Mouse (Mus musculus) stomach, postnatal 0 days (tissue): ENCODE data around the gene Gatad2a.

Experiments used
- CTCF ChIP-seq: IDR thresholded peaks from 2 replicates; pipeline ENCODE4 v1.5.1; 2016; ENCODE audit warnings: antibody characterized with exemption, low read depth, mild to moderate bottlenecking, moderate library complexity
- EP300 ChIP-seq: optimal IDR thresholded peaks from 2 replicates; pipeline ENCODE3; 2016; ENCODE audit warnings: antibody characterized with exemption

DNA sequence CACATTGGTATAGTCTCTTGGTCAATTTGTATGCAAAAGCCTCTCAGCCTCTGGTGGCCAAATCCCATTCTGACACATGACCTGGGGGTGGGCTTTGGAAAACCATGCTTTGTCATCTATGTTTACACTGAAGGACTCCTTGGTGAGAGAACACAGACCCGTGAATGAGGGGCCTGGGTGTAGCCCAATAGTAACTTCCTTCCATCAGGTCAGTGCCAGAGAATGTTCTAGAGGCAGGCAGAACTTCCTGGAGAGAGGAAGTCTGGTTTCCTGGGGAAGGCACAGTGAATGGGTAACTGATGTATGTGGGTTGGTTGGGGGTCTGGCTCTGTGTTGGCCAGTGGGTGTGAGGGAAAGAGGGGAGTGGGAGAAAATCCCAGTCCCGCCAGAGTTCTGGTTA, 9.0 kb upstream of the Gatad2a start:
- TF ChIP-seq EP300 = no peak
- no peak for TF ChIP-seq CTCF
